Mouse (Mus musculus) left cerebral cortex, adult 18-20 months (tissue): ENCODE results near the gene Rgs11. TPM values are rescaled to one million over a fixed set of nuclear protein-coding genes. Genes with fewer than 3 reads are reported as not detected.
A peak's percentile ranks its signal among the peaks of the same experiment; 100 is the strongest.

ENCODE experiments used
- DNase-seq, 2 experiments: peaks; one replicate each; pipeline ENCODE4 v3.0.0; 2021 to 2022; ENCODE audit warnings: low spot score in 2 of 2, mixed read lengths in 1 of 2
- total RNA-seq, 2 experiments: library from RNA; stranded (reverse); gene quantifications; 2 replicates each; pipeline ENCODE4 v1.2.3; 2021

Gene Rgs11
- total RNA-seq, 2 experiments from 2014 or later = 33.1 to 42.2 TPM

GRCm38 (mm10) chr17:26229776-26230175 is 27.0 kb downstream of the Rgs11 start:
- no peak for DNase-seq

DNA sequence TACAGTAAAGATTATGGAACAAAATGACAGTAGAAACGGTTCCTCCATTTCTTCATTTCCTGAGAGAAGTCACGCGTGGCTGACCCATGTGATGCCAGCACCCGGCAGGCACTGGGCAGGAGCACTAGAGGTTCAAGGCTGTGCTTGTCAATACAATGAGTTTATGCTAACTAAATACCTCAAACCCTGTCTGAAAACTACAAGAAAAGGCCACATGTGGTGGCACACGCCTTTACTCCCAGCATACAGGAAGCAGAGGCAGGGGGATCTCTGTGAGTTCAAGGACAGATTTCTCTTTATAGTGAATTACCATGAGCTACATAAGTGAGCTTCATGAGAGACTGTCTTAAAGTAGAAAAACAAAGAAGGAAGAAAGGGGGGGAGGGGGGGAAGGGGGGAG is 28.4 kb downstream of the Rgs11 start:
- DNase-seq = no peak

DNA sequence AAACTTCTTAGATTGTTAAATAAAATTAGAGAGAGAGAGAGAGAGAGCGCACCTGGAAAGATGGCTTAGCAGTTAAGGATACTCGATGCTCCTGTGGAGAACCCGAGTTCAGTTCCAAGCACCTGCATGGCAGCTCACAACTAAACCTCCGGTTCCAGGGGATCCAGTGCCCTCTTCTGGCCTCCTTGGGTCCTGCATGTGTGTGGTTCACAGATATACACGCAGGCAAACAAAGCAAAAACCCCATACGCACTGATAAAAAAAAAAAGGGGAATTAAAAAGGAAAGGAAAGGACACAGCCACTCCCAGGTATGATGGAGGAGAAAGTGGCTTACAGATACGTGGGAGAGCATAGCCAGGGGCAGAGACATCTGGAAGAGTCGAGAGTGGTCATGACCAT is 30.1 kb downstream of the Rgs11 start:
- DNase-seq = no peak

- DNase-seq = no peak
Observed at GRCm38 (mm10) chr17:26234386-26234785, 31.6 kb downstream of the Rgs11 start.

DNA sequence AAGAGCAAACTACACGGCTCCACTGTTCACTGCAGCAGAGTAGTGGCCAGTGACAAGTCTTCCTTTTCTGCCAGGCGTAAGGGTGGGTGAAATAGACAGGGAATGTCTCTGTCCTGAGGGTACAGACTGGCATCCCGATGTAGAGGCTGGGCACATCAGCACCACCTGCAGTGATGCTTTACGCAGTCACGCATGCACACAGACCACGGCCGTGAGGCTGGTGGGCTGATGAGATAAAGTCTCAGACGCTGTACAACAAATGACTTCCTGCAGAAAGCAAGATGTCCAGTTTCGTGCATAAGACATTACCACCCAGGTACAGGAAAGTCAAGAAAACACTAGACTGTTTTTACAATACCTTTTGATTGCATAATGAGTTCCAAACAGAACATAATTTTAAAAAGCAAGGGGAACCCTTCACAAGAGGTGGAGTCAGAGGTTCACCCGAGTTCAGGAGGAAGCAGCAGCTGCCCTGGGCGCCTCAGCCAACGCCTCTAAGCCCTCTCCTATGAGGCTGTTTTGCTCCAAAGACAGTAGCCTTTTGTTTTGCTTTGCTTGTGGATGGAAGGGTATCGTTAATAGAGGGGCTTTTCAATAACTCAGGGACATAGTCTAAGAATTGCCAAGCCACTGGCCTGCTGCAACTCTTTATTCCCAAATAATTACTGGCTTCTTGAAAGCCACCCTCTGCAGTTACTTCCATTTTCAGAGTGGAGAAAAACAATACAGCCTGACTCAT is 32.5 kb downstream of the Rgs11 start:
- no peak for DNase-seq

- DNase-seq = no peak
Observed at GRCm38 (mm10) chr17:26237667-26238066, 34.9 kb downstream of the Rgs11 start.

- DNase-seq = no peak
Observed at GRCm38 (mm10) chr17:26239551-26239950, 36.8 kb downstream of the Rgs11 start.

- no peak for DNase-seq
Observed at GRCm38 (mm10) chr17:26240120-26240790, 37.5 kb downstream of the Rgs11 start.

DNA sequence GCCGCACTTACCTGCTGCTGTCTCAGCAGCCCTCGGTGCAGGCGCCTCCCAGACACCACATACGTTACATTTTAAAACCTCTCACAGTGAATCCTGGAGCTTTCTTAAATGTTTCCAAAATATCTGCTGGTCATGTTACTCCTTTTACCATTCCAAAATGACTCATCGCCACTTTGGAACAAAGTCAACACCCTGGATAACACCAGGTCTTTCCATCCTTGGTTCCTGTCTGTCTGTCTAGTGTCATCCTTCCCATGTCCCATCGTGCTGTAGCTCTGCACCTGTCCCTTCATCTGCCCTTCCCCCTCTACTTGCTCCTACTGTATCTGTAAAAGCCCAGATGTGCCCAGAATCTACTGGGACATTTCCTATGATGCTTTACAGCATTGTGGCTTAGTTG is 38.2 kb downstream of the Rgs11 start:
- no peak for DNase-seq

GRCm38 (mm10) chr17:26243471-26244100 is 40.8 kb downstream of the Rgs11 start:
- DNase-seq = peak; percentile 12 to 47

GRCm38 (mm10) chr17:26244101-26244841 is 41.5 kb downstream of the Rgs11 start, which contains the start of gene Fam234a:
TSS of gene Fam234a (minus strand) at chr17:26244242.
- peak; percentile 90 to 93 for DNase-seq

- DNase-seq = no peak
Observed at GRCm38 (mm10) chr17:26251886-26252538, 49.3 kb downstream of the Rgs11 start.

GRCm38 (mm10) chr17:26252539-26253251 is 49.9 kb downstream of the Rgs11 start, which contains the start of gene Luc7l:
TSS of gene Luc7l (plus strand) at chr17:26252896.
- DNase-seq = peak; percentile 97 to 98

DNA sequence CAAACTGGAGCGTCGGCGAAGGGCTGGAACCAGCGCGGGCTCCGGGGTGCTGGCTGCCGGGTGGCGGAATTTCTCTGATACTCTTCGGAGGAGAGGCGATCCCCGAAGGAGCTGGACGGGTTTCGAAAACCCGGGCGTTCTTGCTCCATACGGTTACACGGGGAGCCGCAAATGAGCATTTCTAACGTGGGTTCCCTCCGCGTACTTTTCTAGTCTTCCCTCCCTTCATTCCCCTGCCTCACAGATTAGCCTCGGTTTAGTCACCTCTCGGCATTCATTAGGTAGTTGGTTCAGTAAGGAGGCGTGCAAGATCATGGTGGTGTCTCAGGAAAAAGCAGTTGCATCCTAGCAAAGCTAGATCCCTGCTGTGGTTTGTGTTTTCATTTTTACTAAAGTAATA is 50.6 kb downstream of the Rgs11 start:
- DNase-seq = no peak

DNA sequence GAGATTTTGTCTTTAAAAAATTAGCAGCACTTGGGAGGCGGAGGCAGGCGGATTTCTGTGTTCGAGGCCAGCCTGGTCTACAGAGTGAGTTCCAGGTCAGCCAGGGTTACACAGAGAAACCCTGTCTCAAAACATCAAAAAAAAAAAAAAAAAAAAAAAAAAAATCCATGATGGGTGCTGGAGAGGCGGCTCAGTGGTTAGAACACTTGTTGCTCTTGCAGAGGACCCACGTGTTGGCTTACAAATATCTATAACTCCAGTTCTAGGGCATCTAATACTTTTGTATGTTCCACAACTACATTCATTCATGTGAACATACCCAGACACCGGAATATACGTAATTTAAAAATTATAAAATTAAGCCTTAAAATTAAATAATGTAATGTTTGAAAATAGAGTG is 52.6 kb downstream of the Rgs11 start:
- no peak for DNase-seq

Other genes with a start within 250 kb of the Rgs11 start
- 10 to 100 TPM; 50.6 to 51.4 TPM for gene Capn15, start 217.2 kb upstream of the Rgs11 start, total RNA-seq
- 10 to 100 TPM; 97.8 to 98.4 TPM for gene Rab11fip3, start 133.4 kb upstream of the Rgs11 start, total RNA-seq
- 10 to 100 TPM; 29.9 to 35.5 TPM for gene Decr2, start 112.6 kb upstream of the Rgs11 start, total RNA-seq
- 1 to 10 TPM; 3.2 to 3.9 TPM for gene Nme4, start 107.3 kb upstream of the Rgs11 start, total RNA-seq
- gene Tmem8, start 89.7 kb upstream of the Rgs11 start, total RNA-seq = 10 to 100 TPM; 13.8 to 14.0 TPM
- gene Mrpl28, start 79.5 kb upstream of the Rgs11 start, total RNA-seq = 10 to 100 TPM; 64.3 to 66.9 TPM
- 10 to 100 TPM; 25.1 to 27.5 TPM for gene Axin1, start 64.3 kb upstream of the Rgs11 start, total RNA-seq
- under 1 TPM in 1 of 2 experiments, not detected in 1; 0.35 TPM for gene Pdia2, start 3.9 kb upstream of the Rgs11 start, total RNA-seq
- gene Arhgdig, start 4.8 kb downstream of the Rgs11 start, total RNA-seq = 10 to 100 TPM; 95.4 to 98.6 TPM
- 10 to 100 TPM; 14.5 to 22.1 TPM for gene Fam234a, start 41.3 kb downstream of the Rgs11 start, total RNA-seq
- gene Luc7l, start 49.9 kb downstream of the Rgs11 start, total RNA-seq = 10 to 100 TPM; 79.0 to 85.3 TPM
- 10 to 100 TPM; 75.1 to 77.0 TPM for gene Neurl1b, start 211.9 kb downstream of the Rgs11 start, total RNA-seq